Mouse (Mus musculus): ENCODE measurements around the gene Etfa. TPM values are rescaled to one million over a fixed set of nuclear protein-coding genes. Genes with fewer than 3 reads are reported as not detected.

The Etfa gene
- polyA plus RNA-seq, 1 experiment, result not detected

DNA sequence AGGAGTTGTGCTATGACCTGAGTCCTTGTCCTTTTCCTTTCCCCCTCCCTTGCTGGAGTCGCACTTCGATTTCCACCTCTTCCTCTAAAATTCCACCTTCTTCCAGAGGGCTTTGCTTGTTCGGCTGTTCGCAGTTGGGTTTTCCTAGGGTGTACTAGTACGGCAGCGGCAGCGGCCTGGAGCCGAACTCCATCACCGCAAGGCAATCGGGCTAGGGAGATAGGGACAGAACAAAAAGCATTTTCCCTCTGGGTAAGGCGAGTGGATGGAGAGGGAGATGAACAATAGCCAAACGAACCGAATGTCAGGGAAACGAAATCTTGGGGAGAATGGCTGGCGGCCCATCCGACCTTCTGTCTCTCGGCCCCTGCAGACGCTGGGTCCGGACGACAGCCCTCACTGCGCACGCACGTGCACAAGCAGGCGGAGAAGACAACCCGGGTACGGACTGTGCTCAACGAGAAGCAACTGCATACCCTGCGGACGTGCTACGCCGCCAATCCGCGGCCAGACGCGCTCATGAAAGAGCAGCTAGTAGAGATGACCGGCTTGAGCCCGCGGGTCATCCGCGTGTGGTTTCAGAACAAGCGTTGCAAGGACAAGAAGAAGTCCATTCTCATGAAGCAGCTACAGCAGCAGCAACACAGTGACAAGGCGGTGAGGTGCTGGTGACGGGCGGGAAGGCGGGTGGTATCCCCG lies 31.8 kb upstream of the Etfa start:
- no peak for TF ChIP-seq POLR2A (IDR thresholded peaks at IDR 0.05; ENCODE audit: insufficient read depth, low read depth, low read length)
- no peak for TF ChIP-seq CTCF (IDR thresholded peaks at IDR 0.05; ENCODE audit: insufficient read depth, low read depth, low read length)

DNA sequence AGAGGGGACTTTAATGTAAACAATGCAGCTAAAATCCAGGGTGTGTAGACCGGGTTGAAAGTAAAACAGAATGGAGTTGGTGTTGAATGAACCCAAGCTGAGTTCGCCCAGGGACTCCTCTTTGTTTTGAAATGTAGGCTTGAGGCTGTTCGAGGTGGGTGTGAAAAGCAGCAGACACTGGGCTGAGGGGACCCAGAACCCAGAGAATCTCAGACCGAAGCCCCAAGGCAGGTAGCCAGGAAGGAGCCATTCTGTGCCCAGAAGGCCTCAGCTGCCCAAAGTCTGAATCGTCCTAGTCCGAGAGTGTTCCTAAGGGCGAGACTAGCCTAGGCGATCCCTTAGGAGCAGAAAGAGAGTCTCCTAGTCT lies 31.3 kb upstream of the Etfa start:
- Histone ChIP-seq H3K4me1 (ENCODE audit: control insufficient read depth, insufficient read depth, low read length) (peaks cover 10% of the 10 kb centered on the region), H3K4me3 (ENCODE audit: insufficient read depth, low read depth, low read length) (no peak overlapping the region), H3K27ac (ENCODE audit: insufficient read depth, low read depth, low read length) (no peak overlapping the region)
- WGBS, result 21% methylated on average over 8 of the region's 8 CpGs
- TF ChIP-seq POLR2A (IDR thresholded peaks at IDR 0.05; ENCODE audit: insufficient read depth, low read depth, low read length) (no peak), CTCF (IDR thresholded peaks at IDR 0.05; ENCODE audit: insufficient read depth, low read depth, low read length) (no peak)

More for the DNA sequence above, 31.8 kb upstream of the Etfa start:
- Histone ChIP-seq H3K4me1 (ENCODE audit: control insufficient read depth, insufficient read depth, low read length) (peaks cover 10% of the 10 kb centered on the region), H3K4me3 (ENCODE audit: insufficient read depth, low read depth, low read length) (no peak overlapping the region), H3K27ac (ENCODE audit: insufficient read depth, low read depth, low read length) (no peak overlapping the region)
- WGBS, result 2% methylated on average over 46 of the region's 46 CpGs

DNA sequence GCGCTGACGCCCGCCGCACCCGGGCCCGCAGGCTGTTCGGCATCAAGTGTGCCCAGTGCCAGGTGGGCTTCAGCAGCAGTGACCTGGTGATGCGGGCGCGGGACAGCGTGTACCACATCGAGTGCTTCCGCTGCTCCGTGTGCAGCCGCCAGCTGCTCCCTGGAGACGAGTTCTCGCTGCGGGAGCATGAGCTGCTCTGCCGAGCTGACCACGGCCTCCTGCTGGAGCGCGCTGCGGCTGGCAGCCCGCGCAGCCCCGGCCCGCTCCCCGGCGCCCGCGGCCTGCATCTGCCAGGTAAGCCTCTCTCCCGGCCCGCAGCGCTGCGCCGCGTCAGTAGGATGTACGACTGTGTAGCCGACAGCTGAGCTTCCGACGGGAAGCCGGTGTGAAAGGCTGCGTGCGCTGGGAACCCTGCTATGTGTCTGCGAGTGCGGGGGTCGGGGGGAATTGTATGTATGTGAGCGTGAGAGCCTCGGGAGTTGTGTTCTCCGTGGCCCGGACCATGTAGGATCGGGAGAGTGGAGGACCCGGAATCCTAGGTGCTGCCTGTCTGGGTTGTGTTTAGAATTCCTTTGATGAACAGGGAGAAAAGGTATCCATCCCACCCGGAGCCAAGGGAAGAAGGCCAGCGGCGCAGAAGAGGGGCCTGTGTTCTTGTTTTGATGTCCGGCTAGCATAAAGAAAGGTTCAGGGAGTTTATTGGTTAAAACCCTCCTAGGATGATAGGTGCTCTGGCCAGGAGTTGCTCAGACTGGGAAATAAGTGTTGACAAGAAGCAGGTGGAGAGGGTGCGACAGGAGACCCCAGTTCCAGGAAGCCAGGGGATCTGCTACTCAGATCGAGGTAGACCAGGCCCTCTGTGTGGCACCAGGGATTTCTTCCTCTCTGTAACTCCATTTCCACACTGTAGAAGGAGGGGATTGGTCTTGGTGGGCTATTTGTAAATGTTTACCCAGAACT lies 30.6 kb upstream of the Etfa start:
- WGBS, result 6% methylated on average over 59 of the region's 59 CpGs
- Histone ChIP-seq H3K27ac (ENCODE audit: insufficient read depth, low read depth, low read length) (no peak overlapping the region), H3K4me3 (ENCODE audit: insufficient read depth, low read depth, low read length) (no peak overlapping the region), H3K4me1 (ENCODE audit: control insufficient read depth, insufficient read depth, low read length) (peaks cover 10% of the 10 kb centered on the region)
- no peak for TF ChIP-seq CTCF (IDR thresholded peaks at IDR 0.05; ENCODE audit: insufficient read depth, low read depth, low read length)
- TF ChIP-seq POLR2A (IDR thresholded peaks at IDR 0.05; ENCODE audit: insufficient read depth, low read depth, low read length), result no peak

DNA sequence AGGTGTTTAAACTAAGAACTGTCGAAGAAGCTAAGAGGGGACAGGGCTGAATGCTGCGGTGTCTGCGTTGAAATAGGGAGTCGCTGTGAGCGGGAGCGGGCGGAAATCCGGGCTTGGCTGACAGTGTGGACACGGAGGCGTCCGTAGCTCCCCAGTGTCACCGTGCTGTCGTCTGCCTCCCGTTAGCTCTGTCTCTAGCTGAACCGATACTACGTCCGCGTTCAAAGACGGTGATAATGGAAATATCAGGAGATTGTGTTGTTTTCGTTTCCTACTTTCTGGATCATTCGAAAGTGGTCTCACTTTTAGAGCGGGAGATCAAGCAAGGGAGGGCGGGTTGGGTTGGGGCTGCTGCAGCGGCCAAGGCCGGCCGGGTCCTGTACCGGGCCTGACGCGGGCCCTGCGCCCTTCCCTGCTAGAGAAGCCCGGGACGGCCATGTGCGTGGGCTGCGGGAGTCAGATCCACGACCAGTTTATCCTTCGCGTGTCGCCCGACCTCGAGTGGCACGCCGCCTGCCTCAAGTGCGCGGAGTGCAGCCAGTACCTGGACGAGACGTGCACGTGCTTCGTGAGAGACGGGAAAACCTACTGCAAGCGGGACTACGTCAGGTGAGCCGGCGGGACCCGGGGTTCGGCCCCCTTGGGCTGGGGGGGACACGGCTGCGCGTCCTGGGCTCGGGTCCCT lies 29.8 kb upstream of the Etfa start:
- TF ChIP-seq POLR2A (IDR thresholded peaks at IDR 0.05; ENCODE audit: insufficient read depth, low read depth, low read length) (no peak), CTCF (IDR thresholded peaks at IDR 0.05; ENCODE audit: insufficient read depth, low read depth, low read length) (no peak)
- WGBS, result 2% methylated on average over 59 of the region's 59 CpGs
- Histone ChIP-seq H3K27ac (ENCODE audit: insufficient read depth, low read depth, low read length) (no peak overlapping the region), H3K4me1 (ENCODE audit: control insufficient read depth, insufficient read depth, low read length) (peaks cover 10% of the 10 kb centered on the region), H3K4me3 (ENCODE audit: insufficient read depth, low read depth, low read length) (no peak overlapping the region)

DNA sequence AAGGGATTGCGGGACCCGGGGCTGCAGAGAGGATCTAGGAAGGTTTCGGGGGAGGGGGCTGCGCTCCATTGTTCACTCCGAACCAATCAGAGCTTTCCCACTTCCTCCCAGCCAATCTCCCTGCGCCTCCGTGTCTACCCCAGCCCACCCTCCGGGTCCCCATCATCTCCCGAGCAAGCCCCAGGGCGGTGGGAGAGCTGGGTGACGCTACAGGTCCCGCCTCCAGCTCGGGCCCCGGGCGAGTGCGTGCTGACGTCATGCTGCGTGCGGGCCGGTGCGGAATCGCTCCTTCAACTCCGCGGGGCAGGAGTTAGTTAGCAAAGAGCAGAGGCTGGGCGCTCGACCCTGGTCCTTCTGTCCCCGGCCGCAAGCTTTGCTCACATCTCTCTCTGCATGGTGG lies 28.8 kb upstream of the Etfa start:
- WGBS, result under 1% methylated on average over 28 of the region's 28 CpGs
- Histone ChIP-seq H3K4me1 (ENCODE audit: control insufficient read depth, insufficient read depth, low read length) (peaks cover 7% of the 10 kb centered on the region), H3K4me3 (ENCODE audit: insufficient read depth, low read depth, low read length) (peak overlapping the region; percentile 9; the same call in 1 of the 2 replicates), H3K27ac (ENCODE audit: insufficient read depth, low read depth, low read length) (no peak overlapping the region)
- no peak for TF ChIP-seq CTCF (IDR thresholded peaks at IDR 0.05; ENCODE audit: insufficient read depth, low read depth, low read length)
- no peak for TF ChIP-seq POLR2A (IDR thresholded peaks at IDR 0.05; ENCODE audit: insufficient read depth, low read depth, low read length)

DNA sequence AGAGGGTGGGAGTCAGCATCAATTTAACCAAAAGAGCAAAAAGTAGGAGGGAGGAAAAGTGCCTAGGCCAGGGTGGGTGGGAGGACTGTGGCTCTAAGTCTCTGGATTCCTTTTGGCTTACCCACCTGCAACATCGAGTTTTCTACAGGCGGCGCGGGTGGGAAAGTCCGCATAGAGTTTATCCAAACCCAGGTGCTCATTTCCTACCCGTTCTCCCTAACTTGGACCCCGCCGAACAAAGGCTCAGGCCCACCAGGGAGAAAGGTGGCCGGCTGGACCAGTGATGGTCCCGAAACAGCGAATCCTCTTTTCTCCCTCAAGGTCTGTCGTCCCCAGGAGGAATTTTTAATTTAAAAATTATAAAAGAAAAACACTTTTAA lies 28.3 kb upstream of the Etfa start:
- H3K4me1 ChIP-seq (ENCODE audit: control insufficient read depth, insufficient read depth, low read length), result peaks cover 7% of the 10 kb centered on the region
- WGBS, result 4% methylated on average over 12 of the region's 12 CpGs
- TF ChIP-seq POLR2A (IDR thresholded peaks at IDR 0.05; ENCODE audit: insufficient read depth, low read depth, low read length), result no peak
- no peak for TF ChIP-seq CTCF (IDR thresholded peaks at IDR 0.05; ENCODE audit: insufficient read depth, low read depth, low read length)
- H3K4me3 ChIP-seq (ENCODE audit: insufficient read depth, low read depth, low read length), result no peak overlapping the region
- no peak overlapping the region for H3K27ac ChIP-seq (ENCODE audit: insufficient read depth, low read depth, low read length)

DNA sequence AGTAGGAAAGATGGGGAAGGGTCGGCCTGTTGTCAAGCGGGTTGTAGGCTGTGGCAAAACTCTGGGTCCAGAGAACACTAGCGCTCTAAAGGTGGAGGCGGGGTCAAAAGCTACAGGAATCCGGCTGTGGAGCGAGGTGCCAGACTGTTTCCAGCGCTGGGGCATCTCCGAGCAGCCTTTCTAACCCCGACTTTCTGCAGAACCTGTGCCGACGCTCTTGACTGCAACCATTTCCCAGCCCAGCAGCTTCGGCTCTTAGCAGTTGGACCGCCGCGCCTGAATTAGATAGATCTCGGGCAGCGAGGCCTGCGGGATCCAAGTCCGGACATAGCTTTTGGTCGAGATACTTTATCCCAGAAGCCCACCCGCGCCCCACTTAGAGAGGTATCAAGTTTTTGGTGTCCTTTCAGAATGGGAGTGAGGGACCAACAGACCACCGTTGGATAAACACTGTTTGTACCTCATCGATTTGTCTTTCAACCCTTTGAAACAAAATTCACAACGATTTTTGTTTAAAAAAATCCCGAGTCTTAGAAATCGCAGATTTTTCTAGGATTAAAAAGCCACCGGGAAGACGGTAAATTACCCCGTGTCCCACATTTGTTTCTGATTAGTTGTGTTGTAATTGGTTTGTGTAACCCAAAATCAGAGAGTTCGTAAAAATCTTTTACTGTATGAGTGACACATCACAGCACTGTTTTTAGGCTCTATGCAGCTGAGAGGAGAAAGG lies 27.8 kb upstream of the Etfa start:
- Histone ChIP-seq H3K4me1 (ENCODE audit: control insufficient read depth, insufficient read depth, low read length) (peaks cover 7% of the 10 kb centered on the region), H3K27ac (ENCODE audit: insufficient read depth, low read depth, low read length) (no peak overlapping the region), H3K4me3 (ENCODE audit: insufficient read depth, low read depth, low read length) (no peak overlapping the region)
- TF ChIP-seq CTCF (IDR thresholded peaks at IDR 0.05; ENCODE audit: insufficient read depth, low read depth, low read length) (no peak), POLR2A (IDR thresholded peaks at IDR 0.05; ENCODE audit: insufficient read depth, low read depth, low read length) (no peak)
- 7% methylated on average over 31 of the region's 31 CpGs for WGBS

DNA sequence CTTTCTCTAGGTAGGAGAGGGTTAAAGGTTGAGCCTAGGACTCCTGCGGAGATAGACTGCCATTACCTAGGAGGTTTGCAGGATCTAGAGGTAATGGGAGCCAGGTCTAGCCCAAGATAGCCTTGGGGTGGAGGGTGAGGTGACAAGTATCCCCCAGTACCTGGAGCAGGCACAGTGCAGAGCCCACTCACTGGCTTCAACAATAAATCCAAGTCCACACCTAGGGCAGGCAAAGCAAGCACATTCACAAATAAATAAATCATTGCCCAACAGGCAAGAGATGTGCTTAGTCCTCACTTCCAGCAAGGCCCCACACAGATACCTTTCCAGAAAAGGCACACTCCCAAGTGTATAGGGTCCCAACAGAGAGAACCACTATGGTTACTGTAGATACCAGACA lies 27.0 kb upstream of the Etfa start:
- 4% methylated on average over 1 of the region's 1 CpGs for whole genome bisulfite sequencing
- no peak for TF ChIP-seq POLR2A (IDR thresholded peaks at IDR 0.05; ENCODE audit: insufficient read depth, low read depth, low read length)
- TF ChIP-seq CTCF (IDR thresholded peaks at IDR 0.05; ENCODE audit: insufficient read depth, low read depth, low read length), result no peak
- Histone ChIP-seq H3K4me3 (ENCODE audit: insufficient read depth, low read depth, low read length) (no peak overlapping the region), H3K27ac (ENCODE audit: insufficient read depth, low read depth, low read length) (no peak overlapping the region), H3K4me1 (ENCODE audit: control insufficient read depth, insufficient read depth, low read length) (peaks cover 6% of the 10 kb centered on the region)

Data from olfactory bulb, adult 2 months (tissue).